Mouse (Mus musculus) liver, adult 2 months (tissue): Measurements from ENCODE around the gene Lum. TPM values are rescaled to one million over a fixed set of nuclear protein-coding genes. Genes with fewer than 3 reads are reported as not detected.
A peak's percentile ranks its signal among the peaks of the same experiment; 100 is the strongest.

Experiments used
- DNase-seq: peaks from one replicate; pipeline ENCODE4 v3.0.0-alpha.2; 2011; ENCODE audit warnings: low read depth, low spot score; ENCODE audit errors: extremely low read depth
- H3K27ac ChIP-seq: fragments of 200-500 bp; replicated peaks from 2 replicates; pipeline ENCODE4 v1.5.1; 2012; ENCODE audit warnings: low read depth, mild to moderate bottlenecking, control low read depth, inconsistent platforms, low read length; ENCODE audit not compliant: insufficient read depth
- H3K27me3 ChIP-seq: fragments of 200-500 bp; 2 replicates; pipeline ENCODE4 v1.6.1; 2012; ENCODE audit warnings: mild to moderate bottlenecking, moderate library complexity, low read length, inconsistent platforms; ENCODE audit not compliant: control insufficient read depth, insufficient read depth
- H3K36me3 ChIP-seq: fragments of 200-500 bp; 2 replicates; pipeline ENCODE4 v1.6.1; 2012; ENCODE audit warnings: low read length, inconsistent platforms; ENCODE audit not compliant: control insufficient read depth, insufficient read depth
- H3K4me1 ChIP-seq: fragments of 200-500 bp; 2 replicates; pipeline ENCODE4 v1.6.1; 2011; ENCODE audit warnings: low read length; ENCODE audit not compliant: control insufficient read depth, insufficient read depth
- H3K4me3 ChIP-seq: fragments of 200-500 bp; 2 replicates; pipeline ENCODE4 v1.5.1; 2011; ENCODE audit warnings: low read depth, mild to moderate bottlenecking, control low read depth, low read length, moderate library complexity; ENCODE audit not compliant: insufficient read depth
- H3K79me2 ChIP-seq: fragments of 200-500 bp; 2 replicates; pipeline ENCODE4 v1.6.1; 2012; ENCODE audit warnings: inconsistent platforms, mild to moderate bottlenecking, low read length, moderate library complexity; ENCODE audit not compliant: control insufficient read depth, insufficient read depth
- H3K9ac ChIP-seq: fragments of 200-500 bp; 2 replicates; pipeline ENCODE4 v1.6.1; 2012; ENCODE audit warnings: low read depth, mild to moderate bottlenecking, control low read depth, inconsistent platforms, low read length
- CTCF ChIP-seq: fragments of 200-500 bp; IDR thresholded peaks from 2 replicates; pipeline ENCODE4 v1.5.1; 2011; ENCODE audit warnings: low read depth, low read length, control low read depth
- POLR2A ChIP-seq: fragments of 200-500 bp; IDR thresholded peaks from 2 replicates; pipeline ENCODE4 v1.6.1; 2011; ENCODE audit warnings: low read length, control low read depth; ENCODE audit not compliant: insufficient read depth; ENCODE audit errors: extremely low read depth
- WGBS: fragments of 180-500 bp; shearing (Covaris S2); methylation state at CpG from one replicate; pipeline ENCODE4 v1.1.7; 2018; 5-methylcytosine and 5-hydroxymethylcytosine counted together
- polyA plus RNA-seq: library from polyadenylated mRNA; depleted of rRNA; stranded (reverse); fragments of >200 nt; gene quantifications from 2 replicates; pipeline ENCODE4 v1.2.3, GENCODE M21; 2012
- total RNA-seq: library from RNA; depleted of rRNA; stranded (reverse); fragments of >200 nt; gene quantifications from 2 replicates; pipeline ENCODE4 v1.2.3, GENCODE M21; 2014

The Lum gene
- total and polyA plus RNA-seq, 2 experiments: 3.4 to 10.2 TPM

DNA sequence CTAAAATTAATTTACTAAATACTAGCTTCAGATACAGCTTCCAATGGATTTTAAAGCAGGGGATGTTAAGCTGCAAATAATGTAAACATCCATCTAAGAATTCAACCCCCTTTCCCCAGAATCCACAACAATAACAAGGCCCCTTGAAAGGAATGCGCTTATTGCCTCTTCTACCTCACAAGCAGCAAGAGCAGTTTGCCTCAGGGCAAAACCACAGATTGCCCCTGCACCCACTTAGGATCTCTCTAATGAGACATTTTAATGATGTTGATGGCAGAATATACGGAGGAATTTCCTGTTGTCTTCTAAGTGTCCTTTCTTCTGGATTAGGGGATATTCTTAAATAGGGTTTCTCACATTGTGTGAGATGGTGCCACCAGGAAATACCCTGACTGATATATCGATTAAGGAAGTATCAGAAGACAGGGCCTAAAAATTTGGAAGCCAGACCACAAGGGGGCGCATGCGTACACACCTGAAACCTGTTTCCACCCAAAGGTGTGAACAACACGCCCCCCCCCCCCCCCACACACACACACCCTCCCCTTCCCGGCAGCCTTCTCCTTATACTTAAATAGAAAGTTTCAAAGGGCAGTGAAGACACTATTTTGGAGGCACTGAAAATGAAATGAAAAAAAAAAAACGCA, 2.7 kb downstream of the Lum start:
- H3K27me3 ChIP-seq: no peaks in the 10 kb centered on the region
- H3K4me1 ChIP-seq: no peaks in the 10 kb centered on the region
- no peaks in the 10 kb centered on the region for H3K79me2 ChIP-seq
- 64% methylated on average over 8 of the region's 8 CpGs for WGBS
- no peak overlapping the region for H3K27ac ChIP-seq
- no peaks in the 10 kb centered on the region for H3K36me3 ChIP-seq
- TF ChIP-seq CTCF: peak; percentile 6; the same call in 1 of the 2 replicates
- TF ChIP-seq POLR2A: no peak
- no peak overlapping the region for H3K4me3 ChIP-seq
- peak; percentile 12 for DNase-seq
- no peak overlapping the region for H3K9ac ChIP-seq

DNA sequence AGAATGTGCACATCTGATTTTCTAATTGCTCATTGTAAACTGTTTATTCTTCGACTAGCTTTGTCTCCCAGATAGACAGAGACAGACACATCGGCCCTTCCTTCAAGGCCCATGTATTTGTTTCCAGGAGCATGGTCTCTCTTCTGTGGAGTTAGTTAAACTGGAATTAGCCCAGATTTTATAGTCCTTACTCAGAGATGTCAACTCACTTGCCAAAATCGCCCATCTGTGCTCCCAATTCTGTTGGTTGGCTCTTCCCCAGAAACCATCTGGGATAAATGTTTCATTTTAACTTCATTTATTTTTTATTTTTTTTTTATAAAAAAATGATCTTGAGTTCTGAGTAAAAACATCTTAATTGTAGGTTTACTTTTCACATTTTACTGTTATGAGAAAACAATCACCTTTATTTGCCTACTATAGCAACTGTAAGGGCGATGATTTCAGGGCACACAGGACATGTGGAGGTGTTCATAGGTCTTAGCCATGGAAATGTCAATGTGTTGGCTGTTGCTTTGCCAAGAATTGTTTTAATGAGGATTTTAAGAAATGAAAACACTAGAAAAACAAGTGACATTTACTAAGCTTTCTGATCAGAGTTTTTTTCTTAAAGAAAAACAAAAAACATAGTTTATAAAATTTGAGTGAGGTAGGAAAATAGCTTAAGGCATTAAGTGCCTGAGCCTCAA, 17.8 kb downstream of the Lum start:
- Histone ChIP-seq H3K9ac (no peak overlapping the region), H3K27ac (no peak overlapping the region), H3K27me3 (no peaks in the 10 kb centered on the region), H3K4me3 (no peak overlapping the region), H3K79me2 (no peaks in the 10 kb centered on the region), H3K4me1 (no peaks in the 10 kb centered on the region), H3K36me3 (no peaks in the 10 kb centered on the region)
- 81% methylated on average over 4 of the region's 4 CpGs for WGBS
- TF ChIP-seq POLR2A (no peak), CTCF (no peak)
- no peak for DNase-seq

DNA sequence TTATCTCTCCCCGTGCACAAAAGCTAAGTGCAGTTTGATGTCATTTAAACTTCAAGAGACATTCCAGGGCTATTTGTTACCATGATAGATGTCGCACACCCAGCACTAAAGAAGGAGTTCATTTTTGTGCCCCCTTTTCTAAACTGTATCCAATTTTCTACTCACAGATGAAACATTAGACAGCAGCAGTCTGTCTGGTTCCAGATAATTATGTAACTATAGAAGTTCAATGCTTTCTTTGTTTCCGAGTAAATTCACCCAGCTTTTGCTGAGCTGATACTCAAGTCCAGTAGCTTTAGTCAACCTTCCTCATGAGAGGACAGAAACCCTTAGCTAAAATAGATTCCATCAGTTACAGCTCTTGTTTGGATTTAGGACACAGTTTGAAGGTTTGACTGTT, 19.2 kb downstream of the Lum start:
- Histone ChIP-seq H3K4me3 (no peak overlapping the region), H3K79me2 (no peaks in the 10 kb centered on the region), H3K4me1 (no peaks in the 10 kb centered on the region), H3K36me3 (no peaks in the 10 kb centered on the region), H3K9ac (no peak overlapping the region), H3K27me3 (no peaks in the 10 kb centered on the region), H3K27ac (no peak overlapping the region)
- no peak for DNase-seq
- TF ChIP-seq CTCF: no peak
- no peak for TF ChIP-seq POLR2A
- WGBS: 35% methylated on average over 3 of the region's 3 CpGs

DNA sequence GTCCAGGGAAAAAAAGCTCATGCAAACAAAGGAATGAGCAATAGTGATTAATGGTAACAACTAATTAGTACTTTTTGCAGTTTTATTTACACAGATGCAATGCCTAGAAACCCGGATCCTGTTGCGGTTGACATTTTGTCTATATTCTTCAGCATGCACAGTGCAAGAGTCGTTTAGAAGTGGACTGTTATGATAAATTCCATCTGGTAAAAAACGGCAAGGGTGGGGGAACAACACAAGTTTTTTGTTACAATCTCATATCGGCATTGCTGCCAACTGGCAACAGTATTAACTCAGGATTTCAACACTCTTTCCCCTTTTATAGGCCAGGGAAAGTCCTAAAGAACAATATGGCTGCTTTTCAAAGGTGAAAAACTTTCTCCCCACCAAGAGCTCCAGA, 22.2 kb downstream of the Lum start:
- Histone ChIP-seq H3K27me3 (no peaks in the 10 kb centered on the region), H3K9ac (no peak overlapping the region), H3K36me3 (no peaks in the 10 kb centered on the region), H3K79me2 (no peaks in the 10 kb centered on the region), H3K4me3 (no peak overlapping the region), H3K4me1 (no peaks in the 10 kb centered on the region), H3K27ac (no peak overlapping the region)
- no peak for DNase-seq
- WGBS: 75% methylated on average over 5 of the region's 5 CpGs
- TF ChIP-seq POLR2A: no peak
- TF ChIP-seq CTCF: no peak

DNA sequence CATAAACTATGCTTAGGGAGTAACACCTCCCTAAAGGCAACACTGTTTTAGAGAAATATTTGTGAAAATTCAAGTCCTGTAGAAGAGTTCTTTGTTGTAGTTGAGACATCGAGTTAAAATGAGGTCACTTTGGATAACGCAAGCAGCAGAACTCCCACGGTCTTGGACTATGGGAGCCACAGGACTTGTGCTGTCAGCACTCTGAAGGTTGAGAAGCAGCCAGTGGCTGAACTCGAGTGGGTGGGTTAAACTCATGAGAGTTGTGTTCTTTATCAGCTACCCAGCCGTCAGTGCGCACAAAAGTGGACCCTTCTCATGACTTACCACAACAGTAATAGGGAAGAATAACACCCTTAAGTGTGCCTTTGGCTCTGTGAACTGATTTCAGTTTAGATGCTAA, 24.6 kb downstream of the Lum start:
- Histone ChIP-seq H3K4me1 (no peaks in the 10 kb centered on the region), H3K9ac (no peak overlapping the region), H3K79me2 (no peaks in the 10 kb centered on the region), H3K4me3 (no peak overlapping the region), H3K27ac (no peak overlapping the region), H3K27me3 (no peaks in the 10 kb centered on the region), H3K36me3 (no peaks in the 10 kb centered on the region)
- 84% methylated on average over 6 of the region's 6 CpGs for WGBS
- TF ChIP-seq CTCF: no peak
- TF ChIP-seq POLR2A: no peak
- DNase-seq: no peak

DNA sequence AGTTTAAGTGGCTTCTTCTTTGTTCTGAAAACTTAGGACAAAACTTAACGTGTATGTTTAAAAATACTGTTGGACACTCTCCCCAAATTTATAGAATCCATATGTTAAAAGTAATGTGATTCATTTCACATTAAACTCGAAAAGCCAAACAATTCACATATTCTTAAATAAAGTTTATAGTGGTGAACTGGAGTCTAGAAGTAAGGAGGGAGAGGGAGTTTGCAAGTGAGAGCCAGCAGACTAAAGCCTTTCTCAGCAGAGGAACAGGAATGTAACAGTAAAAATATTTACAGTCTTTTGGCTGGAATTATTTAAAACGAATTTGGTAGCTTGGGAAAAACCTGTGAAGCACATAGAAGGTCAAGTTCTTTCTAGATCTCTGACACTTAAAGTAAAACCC, 26.1 kb downstream of the Lum start:
- TF ChIP-seq POLR2A (no peak), CTCF (no peak)
- no peak overlapping the region for H3K9ac ChIP-seq
- H3K79me2 ChIP-seq: no peaks in the 10 kb centered on the region
- no peak for DNase-seq
- 49% methylated on average over 3 of the region's 3 CpGs for WGBS
- H3K27ac ChIP-seq: no peak overlapping the region
- H3K4me1 ChIP-seq: no peaks in the 10 kb centered on the region
- no peaks in the 10 kb centered on the region for H3K36me3 ChIP-seq
- H3K27me3 ChIP-seq: no peaks in the 10 kb centered on the region
- H3K4me3 ChIP-seq: no peak overlapping the region
